Mouse (Mus musculus) layer of hippocampus, adult 9-11 months (tissue): Measurements from ENCODE around the gene Ahnak.
A peak's percentile ranks its signal among the peaks of the same experiment; 100 is the strongest.
"Not testable (repeated sequence)": the region's sequence is repeated elsewhere in the genome, so short reads cannot be mapped to it uniquely, and the experiment has no call there.

Experiments
- DNase-seq: peaks from one replicate; pipeline ENCODE4 v3.0.0; 2022

The Ahnak gene

GRCm38 (mm10) chr19:8996601-8997000 is 7.5 kb downstream of the Ahnak start:
- DNase-seq, result no peak

- DNase-seq, result peak; percentile 45
These were observed 8.5 kb downstream of the Ahnak start for GRCm38 (mm10) chr19:8997546-8997945.

GRCm38 (mm10) chr19:8998546-8998945 is 9.5 kb downstream of the Ahnak start:
- DNase-seq, result no peak

- DNase-seq, result no peak
These were observed 10.1 kb downstream of the Ahnak start for GRCm38 (mm10) chr19:8999223-8999622.

GRCm38 (mm10) chr19:9006915-9007314 is 17.8 kb downstream of the Ahnak start:
- DNase-seq, result not testable (repeated sequence)

- DNase-seq, result no peak
These were observed 30.2 kb downstream of the Ahnak start for GRCm38 (mm10) chr19:9019298-9019697.

- DNase-seq, result peak; percentile 68
These were observed 34.1 kb downstream of the Ahnak start for GRCm38 (mm10) chr19:9023021-9023778.

GRCm38 (mm10) chr19:9025562-9026257 is 36.6 kb downstream of the Ahnak start:
- no peak for DNase-seq

- DNase-seq, result peak; percentile 22
These were observed 37.5 kb downstream of the Ahnak start for GRCm38 (mm10) chr19:9026634-9027033.

GRCm38 (mm10) chr19:9027795-9028194 is 38.7 kb downstream of the Ahnak start:
- peak; percentile 9 for DNase-seq

GRCm38 (mm10) chr19:9028375-9028774 is 39.3 kb downstream of the Ahnak start:
- DNase-seq, result no peak

- DNase-seq, result no peak
These were observed 40.7 kb downstream of the Ahnak start for GRCm38 (mm10) chr19:9029640-9030262.

- DNase-seq, result no peak
These were observed 43.5 kb downstream of the Ahnak start for GRCm38 (mm10) chr19:9032502-9033129.

- DNase-seq, result no peak
These were observed 44.6 kb downstream of the Ahnak start for GRCm38 (mm10) chr19:9033412-9034340.

GRCm38 (mm10) chr19:9034480-9034879 is 45.4 kb downstream of the Ahnak start:
- no peak for DNase-seq

GRCm38 (mm10) chr19:9035101-9035500 is 46.0 kb downstream of the Ahnak start:
- no peak for DNase-seq

GRCm38 (mm10) chr19:9038136-9038535 is 49.1 kb downstream of the Ahnak start:
- DNase-seq, result no peak

- no peak for DNase-seq
These were observed 50.2 kb downstream of the Ahnak start for GRCm38 (mm10) chr19:9039266-9039665.

GRCm38 (mm10) chr19:9039928-9040327 is 50.8 kb downstream of the Ahnak start:
- DNase-seq, result no peak

- no peak for DNase-seq
These were observed 51.6 kb downstream of the Ahnak start for GRCm38 (mm10) chr19:9040649-9041048.

- no peak for DNase-seq
These were observed 52.0 kb downstream of the Ahnak start for GRCm38 (mm10) chr19:9041074-9041473.

GRCm38 (mm10) chr19:9043123-9043522 is 54.0 kb downstream of the Ahnak start:
- DNase-seq, result no peak
